Mouse (Mus musculus) CD4-positive, CD25-positive, alpha-beta regulatory T cell, adult 2 months (primary cell): ENCODE results near the gene Wipf3.

ENCODE experiments used
- DNase-seq: peaks from one replicate; pipeline ENCODE4 v3.0.0-alpha.2; 2012; ENCODE audit warnings: low read depth, low spot score

The Wipf3 gene

DNA sequence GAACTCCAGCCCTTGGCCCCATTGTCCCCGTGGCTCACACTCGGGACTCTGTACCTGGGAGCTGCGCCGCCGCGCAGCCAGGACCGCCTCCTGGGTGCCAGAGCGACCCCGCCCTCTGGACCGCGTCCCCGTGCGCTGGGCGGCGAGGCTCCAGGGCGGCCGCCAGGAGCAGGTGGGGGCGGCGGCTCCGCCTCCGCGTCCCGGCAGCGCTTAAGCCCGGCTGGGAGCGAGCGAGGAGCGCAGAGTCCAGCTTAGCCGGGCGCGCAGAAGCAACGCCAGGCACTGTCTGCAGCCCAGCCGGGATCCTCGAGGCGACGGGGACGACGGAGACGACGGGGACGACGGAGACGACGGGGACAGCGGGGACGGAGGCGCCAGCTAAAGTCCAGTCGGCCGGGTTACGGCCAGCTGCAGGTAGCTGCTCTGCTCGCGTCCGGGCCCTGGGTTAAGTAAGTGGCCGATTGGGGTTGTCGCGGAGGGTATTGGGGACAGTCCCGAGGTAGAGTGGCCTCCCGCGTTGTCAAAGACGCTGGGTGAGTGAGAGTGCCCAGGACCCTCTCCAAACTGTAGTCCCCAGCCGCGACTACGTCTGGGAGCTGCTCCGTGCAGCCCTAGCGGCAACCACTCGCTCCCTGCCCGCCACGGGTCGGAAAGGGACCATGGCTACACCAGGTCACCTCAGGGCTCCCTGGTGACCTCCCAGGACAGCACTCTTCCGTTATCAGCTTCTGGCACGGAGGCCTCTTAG, at the start of gene Wipf3:
Wipf3 (plus strand) TSS at position 157 of the 748 bp plus-strand sequence.
- DNase-seq: no peak

DNA sequence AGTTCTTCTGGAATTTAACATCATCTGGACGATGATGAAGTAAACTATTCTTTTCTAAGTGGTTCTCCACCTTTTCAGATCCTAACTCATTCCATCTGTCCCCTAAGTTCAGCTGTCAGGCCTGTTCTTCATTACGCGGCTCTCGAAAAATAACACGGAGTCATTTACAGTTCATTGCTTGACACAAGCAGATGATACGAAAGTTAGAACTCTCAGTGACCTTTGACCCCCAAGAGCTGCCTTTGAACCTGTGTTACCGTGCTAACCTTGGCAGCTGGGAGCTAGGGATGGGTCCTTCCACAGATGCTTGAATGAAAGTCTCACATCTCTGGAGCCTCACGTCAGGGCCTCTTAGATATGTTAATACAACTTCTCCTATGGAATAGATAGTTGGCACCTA, 46.8 kb upstream of the Wipf3 start:
- DNase-seq: no peak

GRCm38 (mm10) chr6:54383893-54384524, 45.4 kb upstream of the Wipf3 start:
- DNase-seq: no peak

GRCm38 (mm10) chr6:54384777-54385176, 44.6 kb upstream of the Wipf3 start:
- no peak for DNase-seq

DNA sequence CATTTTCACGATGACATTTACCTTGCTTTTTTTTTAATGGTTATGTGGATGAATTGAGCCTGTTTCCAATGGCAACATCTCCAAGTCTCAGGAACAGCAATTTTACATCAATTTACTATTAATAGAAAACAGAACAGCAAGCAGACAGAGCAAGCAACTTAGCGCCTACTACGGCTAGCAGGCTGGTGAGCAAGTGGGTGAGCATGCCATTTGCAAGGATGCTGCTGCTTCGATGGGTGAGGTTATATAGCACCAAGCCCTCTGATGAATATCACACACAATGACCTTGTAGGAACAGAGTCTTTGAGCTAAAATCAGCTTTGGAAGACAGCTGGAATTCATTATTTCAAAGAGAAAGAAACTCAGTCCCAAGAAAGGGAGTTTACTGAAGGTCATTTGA, 43.0 kb upstream of the Wipf3 start:
- DNase-seq: no peak

GRCm38 (mm10) chr6:54387044-54387443, 42.4 kb upstream of the Wipf3 start:
- no peak for DNase-seq

GRCm38 (mm10) chr6:54387751-54388150, 41.7 kb upstream of the Wipf3 start:
- no peak for DNase-seq

DNA sequence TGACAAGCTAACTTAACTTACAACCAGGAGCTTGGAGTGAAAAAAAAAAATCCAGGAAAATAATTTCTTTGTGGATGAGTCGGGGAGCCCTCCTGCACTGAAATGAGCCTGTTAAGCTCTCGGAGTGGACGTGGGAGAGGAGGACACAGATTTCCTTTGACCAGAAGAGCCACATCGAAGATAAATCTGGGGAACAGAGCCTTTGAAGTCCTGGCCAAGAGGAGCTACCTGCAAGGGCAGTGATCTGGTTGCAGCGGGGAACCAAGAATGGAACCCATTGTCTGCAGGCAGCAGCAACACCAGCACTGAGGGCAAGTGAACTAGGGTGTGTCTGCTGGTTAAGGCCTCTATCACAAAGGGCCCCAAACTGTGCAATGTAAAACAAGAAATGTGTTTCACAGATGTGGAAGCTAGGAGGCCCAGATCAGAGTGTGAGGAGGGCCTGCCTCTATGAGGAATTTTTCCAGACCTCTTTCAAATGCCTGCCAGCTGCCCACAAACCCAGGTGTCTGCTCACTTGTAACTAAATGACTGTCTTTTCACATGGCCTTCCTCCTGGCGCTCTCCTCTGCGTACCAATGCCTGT, 40.6 kb upstream of the Wipf3 start:
- DNase-seq: no peak

DNA sequence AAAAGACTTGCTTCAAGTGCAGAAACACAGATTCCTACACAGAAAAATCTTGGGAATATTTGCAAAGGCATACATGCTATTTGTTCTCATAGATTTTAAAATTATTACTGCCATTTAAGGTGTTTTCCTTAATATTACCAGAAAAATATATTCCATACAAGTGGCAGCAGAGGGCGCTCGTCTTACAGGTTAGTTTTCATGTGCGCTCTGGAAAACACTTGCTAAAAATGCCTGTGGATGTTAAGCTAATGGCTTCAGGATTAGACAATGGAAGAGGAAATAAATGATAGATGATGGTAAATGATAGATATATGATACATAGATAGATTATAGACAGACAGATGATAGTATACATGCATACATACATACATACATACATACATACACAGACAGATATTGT, 37.6 kb upstream of the Wipf3 start:
- DNase-seq: peak; percentile 34

GRCm38 (mm10) chr6:54393886-54394285, 35.5 kb upstream of the Wipf3 start:
- DNase-seq: no peak

- DNase-seq: no peak
Measured at GRCm38 (mm10) chr6:54399194-54399923, 30.0 kb upstream of the Wipf3 start.

DNA sequence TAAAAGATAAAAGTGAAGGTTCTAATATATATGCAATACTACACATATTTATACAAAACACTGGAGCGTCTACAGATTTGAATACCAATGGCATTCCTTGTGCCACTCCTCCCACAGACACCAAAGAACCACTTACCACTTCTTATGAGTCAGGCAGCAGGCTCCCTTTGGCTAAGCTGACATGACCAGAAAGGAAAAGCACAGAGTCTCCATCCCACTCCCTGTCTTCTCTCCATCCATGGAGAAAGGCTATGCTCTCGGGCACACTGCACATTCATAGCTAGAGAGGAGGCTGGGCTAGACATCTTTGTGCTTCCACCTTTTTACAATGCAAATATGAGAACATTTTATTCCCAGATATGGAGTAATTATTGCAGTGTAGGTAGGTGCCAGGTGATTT, 27.9 kb upstream of the Wipf3 start:
- DNase-seq: no peak

GRCm38 (mm10) chr6:54404916-54405315, 24.5 kb upstream of the Wipf3 start:
- no peak for DNase-seq

DNA sequence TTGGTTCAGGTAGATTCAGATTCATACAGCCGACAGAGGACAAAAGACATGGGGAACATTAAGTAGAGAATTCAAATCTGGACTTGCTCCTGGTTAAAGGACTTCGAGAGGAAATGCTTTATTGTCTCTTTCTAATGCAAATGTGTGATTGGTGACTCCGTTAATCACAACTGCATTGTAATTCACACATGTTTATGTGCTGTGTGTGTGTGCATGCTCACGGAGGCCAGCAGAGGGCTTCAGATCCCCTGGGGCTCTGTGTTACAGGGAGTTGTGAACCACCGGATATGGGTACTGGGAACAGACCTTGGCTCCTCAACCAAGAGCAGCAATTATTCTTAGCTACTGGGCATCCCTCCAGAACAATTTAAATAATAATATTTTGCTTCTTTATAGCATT, 23.3 kb upstream of the Wipf3 start:
- DNase-seq: no peak

GRCm38 (mm10) chr6:54409271-54409670, 20.1 kb upstream of the Wipf3 start:
- DNase-seq: no peak

DNA sequence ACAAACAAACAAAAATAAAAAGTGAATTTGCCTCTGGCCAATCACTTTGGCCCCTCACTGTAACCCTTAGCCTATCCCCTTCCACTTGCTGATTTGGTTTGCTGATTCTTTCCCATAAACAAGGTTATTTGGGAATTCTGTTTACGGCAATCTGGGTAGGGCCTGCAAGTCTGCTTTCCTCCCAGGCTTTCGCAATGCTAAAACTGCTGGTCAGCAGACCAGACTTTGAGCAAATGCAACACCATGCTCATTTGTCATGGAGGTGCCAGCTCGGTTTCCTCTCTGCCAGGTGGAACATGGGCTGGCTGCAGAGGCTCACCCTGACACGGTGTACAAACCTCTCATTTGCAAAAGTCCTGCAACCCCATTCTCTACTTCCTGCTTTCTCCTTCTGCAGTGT, 19.0 kb upstream of the Wipf3 start:
- no peak for DNase-seq

DNA sequence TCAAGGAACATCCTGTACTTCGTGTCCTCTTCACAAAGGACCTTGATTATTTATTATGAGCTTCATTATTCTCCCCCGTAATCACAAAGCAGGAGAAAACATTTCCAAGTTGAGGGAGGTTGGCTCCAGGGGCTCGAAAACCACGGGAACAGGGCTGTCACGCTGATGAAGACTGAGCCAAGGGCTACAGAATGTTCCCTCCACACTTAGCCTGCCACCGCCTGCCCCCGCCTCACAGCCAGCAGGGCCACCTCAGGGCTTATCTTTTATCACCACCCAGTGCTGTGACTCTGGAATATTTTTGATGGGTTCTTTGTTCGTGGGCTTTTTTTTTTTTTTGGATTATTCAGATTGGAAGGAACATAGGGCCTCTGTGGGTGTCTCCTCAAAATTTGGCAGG, 17.8 kb upstream of the Wipf3 start:
- DNase-seq: no peak

GRCm38 (mm10) chr6:54412879-54413278, 16.5 kb upstream of the Wipf3 start:
- DNase-seq: no peak

DNA sequence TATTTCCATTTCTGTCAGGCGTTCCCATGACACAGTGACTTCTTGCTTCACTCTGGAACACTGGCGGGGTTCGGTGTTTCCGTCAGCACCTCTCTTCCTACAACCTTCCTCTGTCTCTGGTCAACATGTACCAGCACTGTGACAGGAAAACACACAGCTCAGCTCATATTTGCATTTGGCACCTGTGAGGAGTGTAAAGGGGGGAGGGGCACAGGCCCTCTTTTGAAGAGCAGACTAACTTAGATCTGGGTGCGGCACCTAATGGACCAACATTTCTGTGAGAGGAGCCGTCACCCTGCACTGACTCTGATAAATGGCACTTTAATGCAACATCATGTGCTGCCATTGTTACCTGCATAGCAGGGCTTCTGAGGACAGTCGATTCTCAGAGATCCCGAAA, 4.2 kb upstream of the Wipf3 start:
- no peak for DNase-seq

GRCm38 (mm10) chr6:54428850-54429446, 455 bp upstream of the Wipf3 start:
- no peak for DNase-seq

- no peak for DNase-seq
Measured at GRCm38 (mm10) chr6:54430221-54430620, 818 bp downstream of the Wipf3 start.

GRCm38 (mm10) chr6:54431761-54432160, 2.4 kb downstream of the Wipf3 start:
- DNase-seq: no peak
